Mouse (Mus musculus) heart, adult 2 months (tissue): ENCODE data around the gene Olfr1030.

Source experiments
- CTCF ChIP-seq: fragments of 200-600 bp; IDR thresholded peaks from 2 replicates; pipeline ENCODE4 v1.8.1; 2022; ENCODE audit warnings: antibody characterized with exemption, mild to moderate bottlenecking, moderate library complexity
- POLR2A ChIP-seq: fragments of 200-500 bp; IDR thresholded peaks from 2 replicates; pipeline ENCODE4 v1.6.1; 2011; ENCODE audit warnings: mild to moderate bottlenecking, low read depth, low read length, control low read depth; ENCODE audit not compliant: insufficient read depth

DNA sequence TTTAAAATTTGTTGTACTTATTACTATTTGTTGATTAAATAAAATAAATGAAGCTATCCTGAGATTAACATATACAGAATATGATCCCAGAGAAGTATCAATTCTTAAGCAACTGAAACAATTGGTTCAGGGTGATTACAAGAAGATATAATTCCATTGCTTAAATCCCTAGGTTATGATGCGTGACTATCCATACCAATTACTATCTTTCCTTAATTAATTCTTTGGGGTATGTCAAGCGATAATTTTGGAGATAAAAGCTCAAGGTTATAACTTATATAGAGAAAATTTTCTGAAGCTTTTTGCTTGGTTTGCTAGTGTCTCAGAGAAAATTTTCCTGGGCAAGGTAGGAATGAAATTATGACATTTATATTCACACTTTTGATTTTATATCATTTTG, 5.5 kb upstream of the Olfr1030 start, which contains the start of gene Olfr1029:
- TF ChIP-seq CTCF: no peak
- no peak for TF ChIP-seq POLR2A
